Mouse (Mus musculus) activated CD4-positive, CD25-positive, alpha-beta regulatory T cell, adult 4 months (primary cell): Measurements from ENCODE around the gene Dbn1. TPM values are rescaled to one million over a fixed set of nuclear protein-coding genes. Genes with fewer than 3 reads are reported as not detected.

ENCODE experiments used
- ATAC-seq: one replicate; pipeline ENCODE4 v1.8.0; 2017
- polyA plus RNA-seq, 2 experiments: library from polyadenylated mRNA; unstranded; fragments of 100-300 nt; shearing (Covaris generic); gene quantifications; one replicate each; pipeline ENCODE4 v1.2.1; 2017

The Dbn1 gene
- polyA plus RNA-seq, 2 experiments from 2014 or later, result 0.25 TPM; not detected in 1

DNA sequence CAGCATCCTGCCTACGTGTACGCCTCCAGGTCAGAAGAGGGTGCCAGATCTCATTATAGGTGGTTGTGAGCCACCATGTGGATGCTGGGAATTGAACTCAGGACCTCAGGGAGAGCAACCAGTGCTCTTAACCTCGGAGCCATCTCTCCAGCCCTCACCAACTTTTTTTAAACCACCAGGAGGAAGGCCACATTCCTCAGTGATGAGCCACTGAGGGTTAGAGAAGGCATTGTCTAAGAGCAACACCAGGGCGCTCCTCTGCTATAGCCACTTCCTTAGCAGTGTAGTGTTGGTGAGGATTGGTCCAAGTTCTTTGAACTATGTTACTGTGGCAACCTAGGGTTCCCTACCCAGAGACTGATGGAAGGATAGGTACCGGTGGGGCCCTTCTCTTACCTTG, 12.2 kb downstream of the Dbn1 start:
- ATAC-seq, result no peak

DNA sequence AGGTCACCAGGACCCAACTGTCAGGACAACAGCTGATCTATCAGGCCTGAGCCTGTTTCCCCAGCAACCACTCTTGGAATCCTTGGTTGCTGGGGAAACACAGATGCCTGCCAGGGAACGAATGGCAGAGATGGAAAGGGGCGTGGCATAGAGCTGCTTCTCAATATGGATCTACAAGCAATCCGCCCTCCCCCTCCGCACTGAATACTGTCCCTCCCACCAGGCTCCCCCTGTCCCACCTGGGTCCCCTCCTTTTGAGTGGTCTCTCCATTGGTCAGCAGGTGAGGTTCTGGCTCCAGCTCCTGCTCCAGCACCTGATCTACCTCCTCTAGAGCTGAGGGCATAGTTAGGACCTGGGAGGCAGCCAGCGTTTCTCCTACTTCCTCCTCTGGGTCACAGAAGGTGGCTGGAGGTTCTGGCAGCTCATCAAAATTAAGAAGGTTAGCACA, 13.3 kb downstream of the Dbn1 start:
- no peak for ATAC-seq

GRCm38 (mm10) chr13:55473961-55474360, 13.9 kb downstream of the Dbn1 start:
- no peak for ATAC-seq

DNA sequence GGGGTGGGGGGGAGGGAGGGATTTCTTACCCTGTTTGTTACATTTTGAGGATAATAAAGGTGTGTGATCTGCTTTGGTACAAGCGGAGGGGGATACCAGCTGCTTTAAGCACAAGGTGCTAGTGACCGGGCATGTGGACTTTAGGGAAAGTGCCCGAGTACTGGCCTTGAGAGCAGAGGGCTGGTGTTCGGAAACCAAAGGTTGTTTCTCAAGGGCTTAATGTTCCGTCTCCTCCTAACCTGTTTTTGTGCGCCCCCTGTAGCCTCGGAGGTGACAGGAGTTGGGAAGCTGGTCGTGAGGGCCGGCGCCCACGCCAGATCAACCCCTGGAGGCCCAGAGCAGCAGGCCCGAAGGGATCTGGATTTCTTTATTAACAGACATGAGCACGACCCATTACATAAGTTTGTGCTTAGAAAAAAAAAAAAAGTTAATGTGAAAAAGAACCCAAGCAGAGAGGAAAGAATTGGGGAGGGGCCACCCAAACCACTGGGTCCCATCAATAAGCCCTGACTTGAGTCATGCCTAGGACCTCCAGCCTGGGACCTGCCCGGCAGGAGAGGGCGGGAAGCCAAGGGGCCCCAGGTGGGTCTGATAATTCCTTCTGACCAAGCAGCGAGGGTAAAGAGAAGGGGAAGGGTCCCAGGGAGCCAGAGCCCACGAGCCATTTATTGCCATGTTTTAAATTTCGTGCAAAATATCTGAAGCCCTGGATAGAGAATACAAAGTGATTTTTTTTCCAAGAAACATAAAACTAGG, 14.7 kb downstream of the Dbn1 start:
- no peak for ATAC-seq

GRCm38 (mm10) chr13:55472132-55473022, 15.5 kb downstream of the Dbn1 start:
- ATAC-seq, result peak; percentile 17

DNA sequence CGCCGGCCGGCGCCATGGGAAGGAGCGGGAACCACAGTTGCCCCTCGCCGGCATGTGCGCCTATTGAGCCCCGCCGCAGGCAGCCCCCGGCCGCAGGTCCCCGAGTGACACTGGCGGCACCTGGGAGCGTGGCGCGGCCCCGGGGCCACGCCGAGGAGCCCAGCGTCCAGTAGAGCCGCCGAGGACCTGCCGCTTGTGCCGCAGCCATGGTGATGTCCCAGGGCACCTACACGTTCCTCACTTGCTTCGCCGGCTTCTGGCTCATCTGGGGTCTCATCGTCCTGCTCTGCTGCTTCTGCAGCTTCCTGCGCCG, 16.1 kb downstream of the Dbn1 start:
- no peak for ATAC-seq

- ATAC-seq, result peak; percentile 64
Measured at GRCm38 (mm10) chr13:55471156-55471818, 16.6 kb downstream of the Dbn1 start.

GRCm38 (mm10) chr13:55470372-55470771, 17.5 kb downstream of the Dbn1 start:
- ATAC-seq, result no peak

GRCm38 (mm10) chr13:55468851-55469560, 18.9 kb downstream of the Dbn1 start:
- no peak for ATAC-seq

- no peak for ATAC-seq
Measured at GRCm38 (mm10) chr13:55465830-55466440, 22.0 kb downstream of the Dbn1 start.

DNA sequence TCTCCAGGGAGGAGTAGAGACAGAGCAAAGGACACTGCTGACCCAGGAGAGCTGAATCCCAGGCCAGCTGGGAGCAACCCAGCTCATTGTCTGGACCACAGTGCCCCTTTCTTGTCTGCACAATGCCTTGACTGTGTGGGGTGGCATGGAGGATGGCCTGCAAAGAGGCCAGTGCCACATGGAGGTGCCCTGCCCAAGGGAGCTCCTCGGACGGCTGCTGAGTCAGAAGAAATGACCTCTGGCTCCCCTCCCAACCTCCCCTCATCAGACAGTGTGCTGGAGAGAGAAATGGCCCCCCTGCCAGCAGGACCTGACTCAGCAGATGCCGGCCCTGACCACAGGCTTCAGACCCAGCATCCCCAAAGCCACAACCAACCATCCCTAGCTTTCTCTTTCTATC, 22.7 kb downstream of the Dbn1 start:
- ATAC-seq, result no peak

GRCm38 (mm10) chr13:55464027-55464884, 23.7 kb downstream of the Dbn1 start, which contains the start of gene Prr7:
Gene Prr7 (plus strand): TSS chr13:55464267.
- ATAC-seq, result peak; percentile 62

DNA sequence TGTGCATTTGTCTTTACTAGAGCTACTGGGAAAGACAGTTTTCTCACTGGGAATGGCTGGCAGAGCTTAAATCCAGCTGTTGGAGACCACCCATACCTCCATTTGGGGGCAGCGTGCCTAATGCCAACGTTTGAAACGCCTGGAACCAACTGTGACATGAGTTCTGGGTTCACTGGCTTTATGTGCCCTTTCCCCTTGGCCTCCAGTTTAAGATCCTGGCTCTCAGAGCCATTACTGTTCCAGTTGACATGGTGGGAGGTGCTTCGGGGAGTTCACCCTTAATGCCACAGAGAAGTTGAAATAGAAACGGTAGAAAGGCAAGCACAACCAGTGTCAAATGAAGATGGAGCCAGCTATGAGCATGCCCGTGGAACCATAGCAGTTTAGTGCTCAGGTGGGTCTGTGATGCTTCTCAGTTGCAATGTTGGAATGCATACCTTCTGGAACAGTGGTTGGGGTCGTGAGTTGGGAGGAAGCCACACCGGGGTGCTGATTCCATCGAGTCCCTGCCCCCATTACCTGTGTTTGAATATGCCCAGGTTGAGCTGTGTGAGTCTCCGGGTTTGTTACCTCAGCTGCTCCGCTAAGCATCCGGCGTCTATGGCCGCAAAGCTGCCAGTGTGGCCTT, 24.4 kb downstream of the Dbn1 start:
- ATAC-seq, result peak; percentile 8

DNA sequence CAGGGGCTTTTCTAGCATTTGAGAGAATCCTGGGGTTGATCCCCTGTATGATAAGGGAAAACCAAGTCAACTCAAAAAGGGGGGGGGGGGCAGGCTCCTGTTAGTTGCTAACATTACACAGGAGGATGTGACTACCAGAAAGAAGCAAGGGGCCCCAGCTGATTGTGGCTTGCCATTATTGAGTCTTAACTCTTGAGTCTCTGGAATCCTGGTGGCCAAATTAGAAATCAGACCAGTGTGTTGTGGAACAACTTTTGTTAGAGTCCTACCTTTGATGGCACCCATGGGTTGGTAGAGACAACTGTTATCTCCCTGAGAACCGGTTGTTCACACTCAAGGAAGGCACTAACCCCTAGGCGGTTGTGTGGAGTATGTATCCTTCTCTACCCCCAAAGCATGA, 24.9 kb downstream of the Dbn1 start:
- ATAC-seq, result no peak

DNA sequence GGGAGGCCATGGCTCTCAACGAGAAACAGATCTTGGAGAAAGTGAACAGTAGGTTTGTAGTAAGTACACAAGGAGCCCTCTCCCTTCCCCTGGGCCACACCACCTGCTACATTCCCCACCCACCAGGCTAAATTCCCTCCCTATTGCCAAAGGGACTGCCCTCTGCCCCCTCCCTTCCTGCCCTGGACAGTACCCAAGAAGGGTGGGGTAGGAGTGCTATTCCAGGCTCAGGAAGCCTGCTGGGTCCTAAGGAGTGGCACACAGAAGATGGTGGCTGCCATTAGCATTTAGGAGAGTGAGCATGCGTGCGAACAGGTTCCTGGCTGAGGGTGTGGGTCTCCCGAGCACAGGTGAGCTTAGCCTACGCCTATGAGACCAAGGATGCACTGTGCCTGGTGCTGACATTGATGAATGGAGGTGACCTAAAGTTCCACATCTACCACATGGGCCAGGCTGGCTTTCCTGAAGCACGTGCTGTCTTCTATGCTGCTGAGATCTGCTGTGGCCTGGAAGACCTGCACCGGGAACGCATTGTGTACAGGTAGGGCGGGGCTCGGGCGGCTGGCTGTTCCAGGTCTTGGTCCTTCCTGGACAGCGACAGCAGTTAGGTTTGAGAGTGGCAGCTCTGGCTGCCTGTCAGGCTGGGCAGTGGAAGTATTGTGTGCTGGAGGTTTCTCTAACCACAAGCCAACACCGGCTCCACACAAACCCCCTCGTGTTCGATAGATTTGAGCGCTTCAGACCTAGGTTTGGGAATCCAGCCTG, 35.9 kb downstream of the Dbn1 start:
- ATAC-seq, result no peak

- ATAC-seq, result no peak
Measured at GRCm38 (mm10) chr13:55451296-55451695, 36.6 kb downstream of the Dbn1 start.

GRCm38 (mm10) chr13:55450511-55450980, 37.4 kb downstream of the Dbn1 start:
- ATAC-seq, result no peak

- ATAC-seq, result peak; percentile 15
Measured at GRCm38 (mm10) chr13:55449679-55450441, 38.1 kb downstream of the Dbn1 start.

DNA sequence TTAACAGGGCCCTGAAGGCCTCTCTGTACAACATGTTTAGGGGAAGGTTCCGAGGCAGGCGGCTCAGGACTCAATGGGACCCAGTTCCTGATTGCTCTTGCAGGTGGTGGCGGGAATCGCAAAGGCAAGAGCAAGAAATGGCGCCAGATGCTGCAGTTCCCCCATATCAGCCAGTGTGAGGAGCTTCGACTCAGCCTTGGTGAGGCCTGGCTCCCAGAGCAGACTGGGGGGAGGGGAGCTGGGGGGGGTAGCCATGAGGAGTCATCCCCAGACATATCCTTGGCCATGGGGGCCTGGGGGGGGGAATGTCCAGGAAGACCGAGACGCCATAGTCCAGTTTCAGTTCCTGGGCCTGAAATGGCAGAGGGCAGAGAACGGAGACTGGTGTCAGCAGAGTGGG, 38.7 kb downstream of the Dbn1 start:
- no peak for ATAC-seq
